Mouse (Mus musculus) thymus, postnatal 0 days (tissue): Measurements from ENCODE around the gene Rps13. TPM values are rescaled to one million over a fixed set of nuclear protein-coding genes. Genes with fewer than 3 reads are reported as not detected.
A peak's percentile ranks its signal among the peaks of the same experiment; 100 is the strongest.
"Not testable (repeated sequence)": the region's sequence is repeated elsewhere in the genome, so short reads cannot be mapped to it uniquely, and the experiment has no call there.

Experiments
- DNase-seq: peaks from one replicate; pipeline ENCODE4 v3.0.0-alpha.2; 2015; ENCODE audit warnings: low spot score
- polyA plus RNA-seq: library from polyadenylated mRNA; unstranded; fragments of >200 nt; fragmentation: Nextera tagmentation; extraction: Ambion mirVana; gene quantifications from 2 replicates; pipeline ENCODE4 v1.2.1, GENCODE M21; 2015

Gene Rps13
- polyA plus RNA-seq: 1,259 and 1,312 TPM in 2 replicates

DNA sequence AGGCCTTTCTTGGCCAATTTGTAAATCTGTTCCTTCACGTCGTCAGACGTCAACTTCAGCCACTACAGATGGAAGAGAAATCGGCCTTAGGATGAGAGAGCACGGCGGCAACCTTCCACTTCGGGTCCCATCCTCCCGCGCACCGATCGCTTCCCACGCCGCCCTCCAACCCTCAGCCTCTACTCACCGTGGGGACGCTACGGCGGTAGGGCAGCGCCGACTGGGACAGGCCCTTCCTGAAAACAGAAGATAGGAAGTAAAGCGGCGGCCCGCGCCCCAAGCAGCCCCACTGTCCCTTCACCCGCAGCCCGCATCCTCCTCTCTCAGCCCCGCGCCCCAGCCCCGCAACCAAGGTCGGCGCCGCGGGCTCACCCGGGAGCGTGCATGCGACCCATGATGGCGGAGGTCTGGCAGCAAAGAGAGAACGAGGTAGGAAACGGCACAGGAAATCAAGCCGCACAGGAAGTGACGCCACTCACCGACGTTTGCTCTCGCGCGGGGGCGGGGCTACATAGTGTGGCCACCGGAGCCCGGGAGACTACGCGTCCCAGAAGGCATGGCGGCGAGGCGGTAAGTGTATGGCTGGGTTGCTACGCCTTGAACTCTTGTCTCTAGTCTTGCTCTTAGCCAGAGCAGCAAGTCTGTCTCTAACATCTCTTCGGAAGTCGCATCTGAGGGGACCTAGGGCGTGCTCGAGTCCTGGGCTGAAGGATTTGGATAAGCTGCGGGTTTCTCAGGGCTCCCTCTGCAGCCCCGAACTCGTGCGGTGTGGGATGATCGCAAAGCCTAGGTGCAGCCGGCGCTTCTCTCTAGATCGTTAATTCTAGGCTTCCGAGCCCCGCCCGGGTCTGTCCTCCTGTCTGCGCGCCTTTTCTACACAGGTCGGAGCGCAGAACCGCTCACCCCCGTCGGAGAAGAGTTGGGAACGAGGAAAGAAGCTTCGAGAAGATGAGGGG lies at the start of gene Rps13:
Rps13 (minus strand) TSS at position 483 of the 956 bp plus-strand sequence.
- peak; percentile 97 for DNase-seq

DNA sequence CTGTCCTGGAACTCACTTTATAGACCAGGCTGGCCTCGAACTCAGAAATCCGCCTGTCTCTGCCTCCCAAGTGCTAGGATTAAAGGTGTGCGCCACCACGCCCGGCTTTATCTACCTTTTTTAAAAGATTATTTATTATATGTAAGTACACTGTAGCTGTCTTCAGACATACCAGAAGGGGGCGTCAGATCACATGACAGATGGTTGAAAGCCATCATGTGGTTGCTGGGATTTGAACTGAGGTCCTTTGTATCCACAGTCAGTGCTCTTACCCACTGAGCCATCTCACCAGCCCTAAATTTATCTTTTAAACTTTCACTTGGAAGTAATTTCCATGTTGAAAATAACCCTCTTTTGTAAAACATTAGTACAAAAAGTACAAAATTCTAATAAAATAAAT lies 45.2 kb upstream of the Rps13 start:
- DNase-seq: not testable (repeated sequence)

DNA sequence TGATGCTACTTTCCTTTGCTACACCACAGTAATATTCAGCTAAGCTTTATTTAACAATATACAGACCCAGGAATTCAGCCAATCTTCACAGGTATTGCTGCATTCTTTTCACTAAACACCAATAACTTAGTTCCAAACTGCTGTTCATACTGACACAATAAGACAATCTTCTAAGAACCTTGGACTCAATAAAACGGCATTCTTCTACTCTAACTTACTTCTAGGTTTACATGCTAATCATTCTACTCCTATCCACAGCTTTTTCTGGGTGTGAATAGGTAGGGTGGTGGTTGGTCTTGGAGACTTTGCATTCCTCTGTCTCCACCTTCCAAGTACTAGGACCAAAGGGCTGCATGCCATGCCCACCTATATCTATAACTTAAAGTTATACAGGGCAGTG lies 40.3 kb upstream of the Rps13 start:
- DNase-seq: no peak

DNA sequence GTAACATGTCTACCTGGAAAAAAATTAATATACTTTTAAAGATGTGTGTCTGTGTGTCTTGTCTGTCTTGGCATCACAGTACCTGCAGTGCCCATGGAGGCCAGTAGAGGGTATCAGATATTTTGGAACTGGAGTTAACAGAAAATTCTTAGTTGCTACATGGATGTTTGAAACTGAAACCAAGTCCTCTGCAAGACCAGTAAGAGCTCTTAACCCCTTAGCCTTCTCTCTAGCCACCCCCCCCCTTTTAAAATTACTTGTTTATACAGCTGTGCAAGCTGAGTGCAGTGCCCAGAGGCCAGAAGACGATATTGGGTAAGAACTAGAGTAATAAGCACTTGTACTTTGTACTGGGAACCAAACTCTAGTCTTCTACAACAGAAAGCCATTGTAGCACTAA lies 2.2 kb upstream of the Rps13 start:
- DNase-seq: peak; percentile 71

DNA sequence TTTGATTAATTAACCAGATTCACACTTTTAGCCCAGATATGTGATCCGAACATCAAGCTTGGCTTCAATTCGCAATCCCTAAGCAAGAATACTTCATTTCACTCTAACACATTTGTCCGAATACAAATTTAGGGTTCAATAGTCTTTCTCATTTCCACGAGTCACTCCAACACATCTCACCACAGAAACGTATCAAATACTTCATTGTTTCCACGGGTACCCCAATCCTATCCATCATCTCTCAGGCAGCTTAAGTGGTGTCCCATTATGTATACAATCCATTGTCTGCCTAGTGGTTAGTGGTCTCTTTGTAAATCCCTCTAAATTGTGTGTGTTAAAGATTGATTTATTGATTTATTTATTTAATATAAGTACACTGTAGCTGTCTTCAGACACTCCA lies 1.1 kb upstream of the Rps13 start:
- DNase-seq: no peak

DNA sequence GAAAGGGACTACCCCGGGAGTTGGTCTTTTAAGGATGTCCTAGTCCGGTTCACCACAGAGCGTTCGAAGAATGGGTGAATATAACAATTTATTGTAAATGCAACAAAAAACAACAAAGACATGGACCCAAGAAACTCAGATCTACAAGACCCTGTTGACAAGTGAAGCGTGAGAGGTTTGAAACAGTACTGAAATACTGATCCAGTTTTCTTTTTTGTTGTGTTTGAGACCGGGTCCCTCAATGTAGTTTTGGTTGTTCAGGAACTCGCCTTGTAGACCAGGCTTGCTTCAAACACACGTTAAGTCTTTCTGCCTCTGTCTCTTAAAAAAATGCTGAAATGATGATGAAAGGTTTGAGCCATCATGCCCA lies 659 bp upstream of the Rps13 start:
- DNase-seq: no peak

DNA sequence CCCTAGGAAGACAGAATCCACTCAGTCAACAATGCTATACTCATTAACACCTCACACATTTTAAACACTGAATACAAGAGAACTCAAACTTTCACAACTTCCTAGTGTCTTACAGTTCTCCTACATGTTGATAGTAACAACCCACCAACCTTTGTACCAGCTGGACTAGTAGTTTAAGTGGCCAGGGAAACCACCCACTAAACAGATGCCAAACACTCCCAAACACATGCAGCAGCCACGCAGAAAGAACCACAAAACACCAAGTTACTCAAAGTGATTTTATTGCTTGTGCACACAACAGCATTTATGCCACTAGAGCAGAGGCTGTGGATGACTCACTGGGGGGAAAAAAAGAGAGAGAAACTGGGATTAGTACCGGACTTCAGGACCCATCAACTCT lies 2.7 kb downstream of the Rps13 start:
- DNase-seq: no peak

DNA sequence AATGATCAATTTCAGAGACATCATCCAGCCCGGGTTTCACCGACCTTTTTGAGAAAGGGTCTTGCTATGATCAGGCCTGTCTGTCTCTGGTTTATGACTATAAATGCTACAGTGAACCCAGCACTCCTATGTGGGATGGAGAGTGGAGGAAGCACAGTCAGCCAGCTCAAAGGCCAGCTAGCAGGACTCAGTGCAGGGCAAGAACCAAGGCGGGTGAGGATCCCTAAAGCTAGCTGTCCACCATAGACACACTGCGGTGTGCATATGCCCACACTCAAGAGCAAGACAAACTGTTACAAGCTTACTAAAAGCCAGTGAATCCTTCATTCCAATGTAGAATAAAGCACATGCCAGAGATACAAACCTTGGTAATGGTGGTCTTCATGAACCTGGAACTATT lies 4.1 kb downstream of the Rps13 start:
- DNase-seq: no peak

DNA sequence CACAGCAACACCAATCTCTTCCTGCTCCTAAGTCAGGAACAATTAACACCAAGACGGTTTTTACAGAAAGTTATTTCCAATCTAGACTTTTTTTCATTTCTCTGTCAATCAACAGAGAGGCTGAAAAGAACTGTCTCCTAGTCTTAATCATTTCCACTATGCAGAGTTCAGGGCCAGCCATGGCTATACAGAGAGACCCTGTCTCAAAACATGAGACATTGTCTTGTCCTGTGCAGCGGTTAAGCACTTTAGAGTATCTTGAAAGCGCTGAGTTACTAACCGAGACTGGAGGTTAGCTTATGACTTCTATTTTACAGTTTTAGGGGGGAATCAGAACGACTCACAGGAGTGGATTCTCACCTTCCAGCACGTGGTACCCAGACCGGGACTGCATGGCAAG lies 5.2 kb downstream of the Rps13 start:
- no peak for DNase-seq

DNA sequence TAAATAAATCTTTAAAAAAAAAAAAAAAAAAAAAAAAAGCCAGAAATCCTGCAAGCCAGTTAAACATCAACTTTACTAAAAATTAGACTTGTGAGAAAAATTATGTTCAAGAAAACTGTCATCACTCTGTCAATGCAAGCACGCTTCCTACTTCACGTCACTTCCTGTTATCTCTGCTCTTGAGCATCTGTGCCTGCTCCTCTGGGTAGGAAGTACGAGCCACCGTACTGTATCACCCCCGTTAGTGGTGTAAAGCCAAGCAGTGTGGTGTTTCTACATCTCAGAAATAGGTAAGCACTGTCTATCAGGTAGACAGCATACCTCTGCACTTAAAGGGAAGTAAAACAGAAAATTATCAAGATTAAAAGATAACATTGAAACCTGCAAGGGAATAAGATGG lies 6.1 kb downstream of the Rps13 start:
- DNase-seq: peak; percentile 71

DNA sequence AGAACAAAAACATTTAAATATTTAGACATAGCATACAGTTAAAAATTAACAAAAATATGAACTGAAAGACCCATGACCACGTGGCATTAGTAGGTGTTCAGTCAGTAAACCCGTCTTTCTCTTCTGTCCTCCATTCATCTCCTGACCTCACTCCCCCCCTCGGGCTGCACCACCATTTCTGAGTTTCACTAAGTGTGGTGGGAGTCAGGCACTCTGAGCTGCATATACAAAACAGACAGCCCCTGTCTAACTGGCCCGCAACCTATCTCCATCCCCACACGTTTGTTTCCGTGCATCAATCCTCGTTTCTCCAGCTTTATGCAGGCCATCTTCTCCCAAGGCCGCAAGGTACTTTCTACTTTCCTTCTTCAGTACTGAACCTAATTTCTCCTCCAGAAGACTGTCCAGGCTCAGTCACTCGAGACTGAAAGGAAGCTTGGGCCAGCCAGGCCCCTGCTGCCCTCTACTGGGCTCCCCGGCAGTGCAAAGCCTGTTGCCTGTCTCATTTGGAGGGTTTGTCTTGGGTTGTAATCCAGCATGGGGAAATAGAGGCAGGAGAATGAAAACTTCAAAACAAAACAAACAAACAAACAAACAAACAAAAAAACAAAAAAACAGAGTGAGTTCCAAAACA lies 10.5 kb downstream of the Rps13 start:
- peak; percentile 52 for DNase-seq

DNA sequence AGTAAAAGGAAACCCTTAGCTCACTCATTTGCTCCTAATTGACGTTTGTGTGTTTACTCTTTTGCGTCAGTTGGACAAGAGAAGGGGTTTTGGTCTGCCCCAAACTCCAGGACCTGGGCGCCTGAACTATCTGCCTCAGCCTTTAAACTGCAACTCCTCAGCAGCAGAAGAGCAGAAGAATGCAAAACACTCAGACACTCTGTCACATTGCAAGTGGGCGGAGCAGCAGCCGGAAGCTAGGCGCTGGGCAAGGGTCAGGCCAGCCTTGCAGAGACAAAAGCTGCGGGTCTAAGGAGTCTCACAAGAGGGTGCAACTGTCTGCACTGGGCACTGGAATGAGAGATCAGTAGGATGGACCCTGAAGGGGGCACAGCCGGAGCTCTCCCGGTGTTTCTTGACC lies 24.5 kb downstream of the Rps13 start:
- peak; percentile 42 for DNase-seq

DNA sequence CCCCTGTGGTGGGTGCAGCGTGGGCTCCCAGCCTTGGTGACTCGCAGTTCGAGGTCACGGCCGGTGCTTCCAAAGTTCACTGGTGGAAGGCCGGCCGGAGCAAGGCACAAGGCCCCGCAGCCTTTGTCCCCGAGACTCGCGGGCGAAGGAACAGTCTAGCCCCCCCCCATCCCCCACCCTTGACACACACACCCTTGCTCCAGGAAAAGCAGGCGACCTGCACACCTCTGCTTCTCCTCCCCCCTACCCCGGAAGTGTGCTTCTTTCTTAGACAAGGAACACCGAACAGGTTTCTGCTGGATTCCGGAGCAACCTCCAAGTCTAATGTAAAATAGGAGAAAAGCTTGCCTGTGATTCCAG lies 25.4 kb downstream of the Rps13 start:
- DNase-seq: peak; percentile 59

DNA sequence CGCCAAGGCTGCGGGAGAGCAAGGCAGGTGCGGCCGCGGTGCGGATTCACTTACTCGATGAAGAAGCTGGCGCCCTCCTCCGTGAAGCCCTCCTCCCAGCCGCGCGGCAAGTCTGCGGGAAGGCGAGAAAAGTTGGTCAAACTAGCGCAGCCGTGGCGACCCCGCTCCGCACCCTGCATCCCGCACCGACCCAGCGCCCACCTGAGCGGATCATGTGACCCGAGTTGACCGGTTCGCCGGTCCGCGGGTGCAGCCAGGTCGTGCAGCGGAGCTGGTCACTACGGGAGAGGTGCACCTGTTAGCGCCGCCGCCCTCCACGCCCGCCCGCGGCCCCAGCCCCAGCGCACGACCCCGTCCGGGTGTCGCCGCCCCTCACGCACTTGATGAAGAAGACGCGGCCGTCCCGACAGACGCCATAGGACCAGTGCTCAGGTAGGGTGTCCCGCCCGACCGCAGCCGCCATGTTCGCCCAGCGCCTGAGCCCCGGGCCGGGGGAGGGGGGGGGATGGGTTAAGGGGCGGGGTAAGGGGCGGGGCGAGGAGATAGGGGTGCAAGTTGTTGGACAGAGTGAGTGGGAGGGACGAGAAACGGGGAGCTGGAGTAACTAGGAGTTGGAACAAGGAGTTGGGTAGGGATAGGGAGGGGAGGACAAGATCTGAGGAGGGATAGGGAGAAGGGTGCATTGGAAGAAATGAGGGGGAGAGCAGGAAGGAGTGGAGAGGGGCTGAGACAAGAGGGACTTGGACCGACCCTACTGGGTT lies 25.9 kb downstream of the Rps13 start, which contains the start of gene Plekha7:
Plekha7 (minus strand) TSS at position 506 of the 761 bp plus-strand sequence.
- DNase-seq: peak; percentile 62

DNA sequence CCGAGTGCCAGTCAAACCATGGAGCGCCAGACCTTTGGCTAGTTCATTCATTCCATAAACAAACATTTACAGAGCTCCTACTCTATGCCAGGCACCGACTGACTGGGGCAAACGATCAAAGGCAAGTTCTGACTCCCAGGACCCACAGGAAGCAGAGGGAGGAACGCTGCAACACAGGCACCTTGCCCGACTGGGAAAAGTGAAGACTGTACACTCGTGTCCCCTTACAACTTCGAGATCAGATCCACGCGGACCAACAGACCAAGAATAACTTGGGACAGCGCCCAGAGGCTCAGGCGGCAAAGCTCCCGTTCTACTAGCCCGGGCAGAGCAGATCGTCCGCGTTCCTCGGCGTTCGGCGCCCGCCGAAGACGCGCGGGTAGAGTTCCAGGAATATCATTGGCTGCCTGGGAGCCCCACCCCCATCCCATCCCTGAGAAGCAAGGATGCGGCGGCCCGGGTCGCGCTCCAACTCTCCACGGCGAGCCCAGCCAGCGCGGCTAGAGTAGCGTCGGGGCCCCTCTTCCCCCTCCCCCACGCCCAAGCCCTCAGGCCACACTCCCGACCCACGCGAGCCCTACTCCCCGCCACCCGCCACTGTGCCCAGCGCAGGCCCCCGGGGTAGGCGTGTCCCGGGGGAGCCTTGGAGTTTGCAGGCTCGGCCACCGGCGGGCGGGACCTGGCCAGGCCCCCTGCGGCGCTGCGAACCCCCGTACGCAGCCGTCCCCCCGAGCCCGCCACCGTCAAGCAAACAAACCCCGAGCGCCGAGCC lies 26.7 kb downstream of the Rps13 start:
- DNase-seq: peak; percentile 51

DNA sequence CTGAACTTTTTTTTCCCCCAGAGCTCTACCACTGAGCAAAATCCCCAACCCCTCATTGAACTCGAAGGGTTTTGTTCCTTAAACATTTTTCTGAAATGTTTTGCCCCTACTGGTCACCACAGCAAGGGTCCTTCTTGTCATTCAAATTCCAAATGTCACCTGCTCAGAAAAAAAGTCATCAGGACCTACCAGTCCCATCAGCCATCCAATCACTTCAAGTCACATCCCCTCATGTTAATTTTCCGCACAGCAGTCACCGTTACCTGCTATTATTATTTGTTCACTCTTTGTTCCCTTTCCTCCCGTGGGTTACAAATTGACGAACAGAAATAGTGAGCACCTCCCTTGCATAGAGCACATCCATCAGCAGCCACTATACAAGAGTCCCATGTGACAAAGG lies 27.4 kb downstream of the Rps13 start:
- no peak for DNase-seq

DNA sequence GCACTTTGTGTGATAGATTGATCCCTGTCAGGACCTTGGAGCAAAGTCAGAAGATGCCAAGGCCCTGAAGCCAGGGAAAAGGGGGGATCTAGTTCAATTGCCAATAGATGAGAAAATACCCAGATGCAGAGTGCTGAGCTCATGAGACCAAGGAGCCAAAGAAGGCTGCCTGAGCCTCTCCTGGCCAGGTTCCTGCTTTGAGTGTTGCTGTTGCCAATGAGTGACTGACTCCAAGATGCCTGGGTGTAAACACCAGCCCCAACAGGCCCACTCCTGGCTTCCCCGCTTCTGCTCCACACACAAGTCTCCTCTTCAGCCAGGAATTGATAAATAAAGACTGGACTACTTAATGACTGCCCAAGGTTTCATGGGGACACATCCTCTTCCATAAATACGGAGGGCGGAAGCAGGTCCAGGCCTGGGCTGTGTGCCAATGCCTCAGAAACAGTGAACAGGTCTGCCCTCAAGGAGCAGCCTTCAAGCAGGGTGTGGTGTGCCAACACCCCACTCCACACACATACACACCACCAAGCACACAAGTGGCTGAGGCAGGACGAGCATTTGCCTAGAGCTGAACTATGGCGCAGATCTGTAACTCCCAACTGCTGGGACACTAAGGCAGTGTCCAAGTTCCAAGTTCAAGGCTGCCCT lies 32.2 kb downstream of the Rps13 start:
- no peak for DNase-seq

DNA sequence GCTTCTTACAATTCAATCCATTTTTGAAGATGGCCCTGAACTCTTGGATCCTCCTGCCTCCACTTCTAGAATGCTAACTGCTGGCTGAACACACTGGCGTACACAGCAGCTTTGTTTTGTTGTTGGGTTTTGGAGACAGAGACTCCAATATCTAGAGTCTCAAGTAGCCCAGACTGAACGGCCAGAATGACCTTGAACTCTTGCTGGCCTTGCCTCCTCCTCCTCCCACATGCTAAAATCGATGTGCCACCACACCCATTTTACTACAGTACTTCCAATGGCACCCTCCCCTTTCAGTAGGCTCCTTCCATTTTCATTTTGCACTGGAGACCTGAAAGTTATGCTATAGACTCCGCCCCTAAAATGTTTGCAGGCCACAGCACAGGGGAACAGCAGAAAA lies 32.9 kb downstream of the Rps13 start:
- no peak for DNase-seq

DNA sequence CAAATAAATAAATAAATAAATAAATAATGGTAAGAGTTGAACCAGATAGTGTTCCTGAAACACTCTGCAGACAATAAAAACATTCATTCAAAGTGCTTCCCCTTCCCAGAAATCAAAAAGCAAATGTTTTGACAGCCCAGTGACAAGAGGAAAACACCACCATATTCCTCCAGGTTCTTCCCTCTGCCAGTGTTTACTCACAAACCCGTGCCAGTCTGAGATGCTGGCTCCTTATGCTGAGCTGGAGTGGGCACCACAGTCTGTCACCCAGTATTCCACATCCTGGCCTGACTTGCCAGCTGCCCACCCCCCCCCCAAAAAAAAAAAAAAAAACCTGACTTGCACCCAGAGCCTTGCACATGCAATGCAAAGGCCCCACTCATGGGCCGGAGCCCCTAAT lies 35.1 kb downstream of the Rps13 start:
- no peak for DNase-seq

DNA sequence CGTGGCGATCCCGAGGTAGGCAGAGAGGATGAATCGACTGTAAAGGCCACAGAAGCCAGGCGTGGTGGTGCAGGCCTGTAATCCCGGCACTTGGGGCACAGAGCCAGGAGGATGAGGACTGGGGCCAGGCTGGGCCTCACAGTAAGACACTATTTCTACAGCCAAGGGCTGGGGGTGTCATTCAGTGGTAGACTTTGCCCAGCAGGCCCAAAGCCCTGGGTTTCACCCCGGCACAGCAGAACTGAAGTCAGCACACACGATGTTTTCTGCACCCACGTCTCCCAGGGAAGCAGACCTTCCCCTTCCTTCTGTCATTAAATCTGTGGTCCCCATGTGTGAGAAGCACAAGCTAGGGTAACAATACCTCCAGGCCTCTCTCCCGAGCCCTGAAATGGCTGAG lies 35.6 kb downstream of the Rps13 start:
- DNase-seq: no peak

DNA sequence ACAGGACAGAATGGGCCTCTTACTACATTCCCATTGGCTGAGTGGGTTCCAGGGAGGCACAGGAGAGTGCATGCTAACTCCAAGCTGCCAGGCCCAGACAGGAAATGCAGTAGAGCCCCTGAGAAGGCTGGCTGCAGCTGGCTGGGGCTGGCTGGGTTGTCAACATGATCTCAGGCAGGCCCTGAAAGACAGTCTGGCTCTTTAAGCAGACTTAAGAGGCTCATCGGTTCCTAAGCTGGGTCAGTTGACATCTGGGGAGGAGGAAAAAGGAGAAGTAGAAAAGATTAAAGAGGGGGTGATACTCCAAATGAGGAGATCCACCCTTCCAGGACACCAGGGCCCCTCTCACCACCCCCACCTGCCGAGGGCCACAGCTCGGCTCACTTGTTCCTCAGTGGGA lies 39.0 kb downstream of the Rps13 start:
- peak; percentile 67 for DNase-seq
